Mouse (Mus musculus) cerebellum, adult 2 months (tissue): Measurements from ENCODE around the gene Inpp5d.

Experiments
- CTCF ChIP-seq: fragments of 200-500 bp; IDR thresholded peaks from 2 replicates; pipeline ENCODE4 v1.5.1; 2011; ENCODE audit warnings: low read depth, mild to moderate bottlenecking, control low read depth, low read length, moderate library complexity, borderline replicate concordance; ENCODE audit not compliant: insufficient read depth
- POLR2A ChIP-seq: fragments of 200-500 bp; IDR thresholded peaks from 2 replicates; pipeline ENCODE4 v1.6.1; 2011; ENCODE audit warnings: low read length, control low read depth, borderline replicate concordance; ENCODE audit not compliant: insufficient read depth

GRCm38 (mm10) chr1:87668300-87668699, 48.2 kb downstream of the Inpp5d start:
- no peak for TF ChIP-seq POLR2A
- no peak for TF ChIP-seq CTCF
